Mouse (Mus musculus) layer of hippocampus, adult 8-10 months (tissue): Measurements from ENCODE around the gene Fam71b. TPM values are rescaled to one million over a fixed set of nuclear protein-coding genes. Genes with fewer than 3 reads are reported as not detected.

Source experiments
- DNase-seq, 2 experiments: peaks; one replicate each; pipeline ENCODE4 v3.0.0; 2022; ENCODE audit warnings: low spot score in 2 of 2
- total RNA-seq, 4 experiments: library from RNA; stranded (reverse); gene quantifications; 2 replicates each; pipeline ENCODE4 v1.2.4; 2022

The Fam71b gene
- not detected for total RNA-seq

GRCm38 (mm10) chr11:46396167-46396859 lies at the start of gene Fam71b:
Fam71b (plus strand) TSS chr11:46396559.
- DNase-seq: no peak

GRCm38 (mm10) chr11:46347756-46348155 lies 48.6 kb upstream of the Fam71b start:
- DNase-seq: no peak

- DNase-seq: no peak
These were observed 47.9 kb upstream of the Fam71b start for GRCm38 (mm10) chr11:46348416-46348815.

- DNase-seq: no peak
These were observed 46.5 kb upstream of the Fam71b start for GRCm38 (mm10) chr11:46349681-46350410.

- no peak for DNase-seq
These were observed 38.0 kb upstream of the Fam71b start for GRCm38 (mm10) chr11:46358369-46358768.

- DNase-seq: no peak
These were observed 35.2 kb upstream of the Fam71b start for GRCm38 (mm10) chr11:46360991-46361665.

GRCm38 (mm10) chr11:46362061-46363022 lies 34.0 kb upstream of the Fam71b start:
- DNase-seq: peak in 1 of 2 experiments; percentile 7

- DNase-seq: no peak
These were observed 32.5 kb upstream of the Fam71b start for GRCm38 (mm10) chr11:46363864-46364263.

- no peak for DNase-seq
These were observed 30.6 kb upstream of the Fam71b start for GRCm38 (mm10) chr11:46365744-46366143.

GRCm38 (mm10) chr11:46366357-46366756 lies 30.0 kb upstream of the Fam71b start:
- no peak for DNase-seq

- no peak for DNase-seq
These were observed 25.9 kb upstream of the Fam71b start for GRCm38 (mm10) chr11:46370457-46370856.

GRCm38 (mm10) chr11:46371250-46371649 lies 25.1 kb upstream of the Fam71b start:
- DNase-seq: no peak

- DNase-seq: no peak
These were observed 23.9 kb upstream of the Fam71b start for GRCm38 (mm10) chr11:46372331-46372953.

GRCm38 (mm10) chr11:46373071-46374030 lies 23.0 kb upstream of the Fam71b start:
- DNase-seq: no peak

- DNase-seq: no peak
These were observed 21.3 kb upstream of the Fam71b start for GRCm38 (mm10) chr11:46375015-46375414.

- no peak for DNase-seq
These were observed 19.0 kb upstream of the Fam71b start for GRCm38 (mm10) chr11:46377316-46377715.

- no peak for DNase-seq
These were observed 18.3 kb upstream of the Fam71b start for GRCm38 (mm10) chr11:46377819-46378782.

- no peak for DNase-seq
These were observed 16.2 kb upstream of the Fam71b start for GRCm38 (mm10) chr11:46380097-46380675.
